Mouse (Mus musculus): ENCODE measurements around the gene Zfp941. TPM values are rescaled to one million over a fixed set of nuclear protein-coding genes. Genes with fewer than 3 reads are reported as not detected.

Gene Zfp941
- polyA plus RNA-seq, 1 experiment from 2014 or later = 1.00 TPM

- Histone ChIP-seq H3K27me3 (no peaks in the 10 kb centered on the region), H3K4me1 (no peaks in the 10 kb centered on the region), H3K27ac (no peak overlapping the region), H3K4me2 (no peak overlapping the region), H3K4me3 (no peak overlapping the region), H3K9me3 (no peaks in the 10 kb centered on the region), H3K36me3 (no peaks in the 10 kb centered on the region), H3K9ac (no peak overlapping the region)
- no peak for ATAC-seq (ENCODE audit: insufficient number of reproducible peaks, low FRiP score, low TSS enrichment, low read depth)
These were observed 61.3 kb downstream of the Zfp941 start for GRCm38 (mm10) chr7:140760647-140761046.

Other genes with a start within 250 kb of the Zfp941 start
- not detected in 2 replicates for gene Olfr46, start 220.9 kb downstream of the Zfp941 start, polyA plus RNA-seq (2015; fragmentation: Nextera tagmentation; extraction: Ambion mirVana)
- not detected in 2 replicates for gene Olfr61, start 193.2 kb downstream of the Zfp941 start, polyA plus RNA-seq (2015; fragmentation: Nextera tagmentation; extraction: Ambion mirVana)
- gene Olfr53, start 175.7 kb downstream of the Zfp941 start, polyA plus RNA-seq (2015; fragmentation: Nextera tagmentation; extraction: Ambion mirVana) = not detected in 2 replicates
- 0.03 TPM in 1 of 2 replicates, not detected in the other for gene Olfr539, start 162.2 kb downstream of the Zfp941 start, polyA plus RNA-seq (2015; fragmentation: Nextera tagmentation; extraction: Ambion mirVana)
- not detected in 2 replicates for gene Olfr45, start 140.2 kb downstream of the Zfp941 start, polyA plus RNA-seq (2015; fragmentation: Nextera tagmentation; extraction: Ambion mirVana)
- not detected in 2 replicates for gene Olfr541, start 124.9 kb downstream of the Zfp941 start, polyA plus RNA-seq (2015; fragmentation: Nextera tagmentation; extraction: Ambion mirVana)
- not detected in 2 replicates for gene Cyp2e1, start 58.4 kb downstream of the Zfp941 start, polyA plus RNA-seq (2015; fragmentation: Nextera tagmentation; extraction: Ambion mirVana)
- gene Syce1, start 34.3 kb downstream of the Zfp941 start, polyA plus RNA-seq (2015; fragmentation: Nextera tagmentation; extraction: Ambion mirVana) = 0.11 and 0.13 TPM in 2 replicates
- 38.4 and 59.3 TPM in 2 replicates for gene Urah, start 12.8 kb upstream of the Zfp941 start, polyA plus RNA-seq (2015; fragmentation: Nextera tagmentation; extraction: Ambion mirVana)
- not detected in 2 replicates for gene Scgb1c1, start 23.4 kb upstream of the Zfp941 start, polyA plus RNA-seq (2015; fragmentation: Nextera tagmentation; extraction: Ambion mirVana)
- gene Odf3, start 25.6 kb upstream of the Zfp941 start, polyA plus RNA-seq (2015; fragmentation: Nextera tagmentation; extraction: Ambion mirVana) = not detected in 2 replicates
- gene Gm45785, start 34.2 kb upstream of the Zfp941 start, polyA plus RNA-seq (2015; fragmentation: Nextera tagmentation; extraction: Ambion mirVana) = not detected in 2 replicates
- 85.7 and 90.6 TPM in 2 replicates for gene Ric8a, start 34.8 kb upstream of the Zfp941 start, polyA plus RNA-seq (2015; fragmentation: Nextera tagmentation; extraction: Ambion mirVana)
- gene Bet1l, start 35.4 kb upstream of the Zfp941 start, polyA plus RNA-seq (2015; fragmentation: Nextera tagmentation; extraction: Ambion mirVana) = 70.7 and 71.6 TPM in 2 replicates
- 201 and 214 TPM in 2 replicates for gene Psmd13, start 59.8 kb upstream of the Zfp941 start, polyA plus RNA-seq (2015; fragmentation: Nextera tagmentation; extraction: Ambion mirVana)
- 22.7 and 25.6 TPM in 2 replicates for gene Sirt3, start 60.1 kb upstream of the Zfp941 start, polyA plus RNA-seq (2015; fragmentation: Nextera tagmentation; extraction: Ambion mirVana)
- gene Cox8b, start 78.3 kb upstream of the Zfp941 start, polyA plus RNA-seq (2015; fragmentation: Nextera tagmentation; extraction: Ambion mirVana) = 19.6 and 58.3 TPM in 2 replicates
- gene Nlrp6, start 98.7 kb upstream of the Zfp941 start, polyA plus RNA-seq (2015; fragmentation: Nextera tagmentation; extraction: Ambion mirVana) = 0.28 and 0.45 TPM in 2 replicates
- 23.1 and 24.9 TPM in 2 replicates for gene Pgghg, start 119.2 kb upstream of the Zfp941 start, polyA plus RNA-seq (2015; fragmentation: Nextera tagmentation; extraction: Ambion mirVana)
- 46.1 and 62.9 TPM in 2 replicates for gene Ifitm5, start 128.1 kb upstream of the Zfp941 start, polyA plus RNA-seq (2015; fragmentation: Nextera tagmentation; extraction: Ambion mirVana)
- 0.47 TPM in 1 of 2 replicates, not detected in the other for gene Gm45717, start 133.8 kb upstream of the Zfp941 start, polyA plus RNA-seq (2015; fragmentation: Nextera tagmentation; extraction: Ambion mirVana)
- gene Ifitm2, start 133.8 kb upstream of the Zfp941 start, polyA plus RNA-seq (2015; fragmentation: Nextera tagmentation; extraction: Ambion mirVana) = 1,488 and 1,547 TPM in 2 replicates
- gene Ifitm1, start 145.0 kb upstream of the Zfp941 start, polyA plus RNA-seq (2015; fragmentation: Nextera tagmentation; extraction: Ambion mirVana) = 71.7 and 74.6 TPM in 2 replicates
- gene Ifitm3, start 188.6 kb upstream of the Zfp941 start, polyA plus RNA-seq (2015; fragmentation: Nextera tagmentation; extraction: Ambion mirVana) = 217 and 218 TPM in 2 replicates
- gene Ifitm6, start 195.7 kb upstream of the Zfp941 start, polyA plus RNA-seq (2015; fragmentation: Nextera tagmentation; extraction: Ambion mirVana) = 1.0 and 1.3 TPM in 2 replicates
- gene Gm17387, start 207.0 kb upstream of the Zfp941 start, polyA plus RNA-seq (2015; fragmentation: Nextera tagmentation; extraction: Ambion mirVana) = not detected in 2 replicates
- 9.9 and 12.1 TPM in 2 replicates for gene B4galnt4, start 238.9 kb upstream of the Zfp941 start, polyA plus RNA-seq (2015; fragmentation: Nextera tagmentation; extraction: Ambion mirVana)

Measured in limb, embryonic 15.5 days (tissue).